Mouse (Mus musculus): ENCODE measurements around the gene Mzf1. TPM values are rescaled to one million over a fixed set of nuclear protein-coding genes. Genes with fewer than 3 reads are reported as not detected.

Gene Mzf1
- total and polyA plus RNA-seq, 3 experiments: 0.07 to 0.22 TPM; not detected in 1

DNA sequence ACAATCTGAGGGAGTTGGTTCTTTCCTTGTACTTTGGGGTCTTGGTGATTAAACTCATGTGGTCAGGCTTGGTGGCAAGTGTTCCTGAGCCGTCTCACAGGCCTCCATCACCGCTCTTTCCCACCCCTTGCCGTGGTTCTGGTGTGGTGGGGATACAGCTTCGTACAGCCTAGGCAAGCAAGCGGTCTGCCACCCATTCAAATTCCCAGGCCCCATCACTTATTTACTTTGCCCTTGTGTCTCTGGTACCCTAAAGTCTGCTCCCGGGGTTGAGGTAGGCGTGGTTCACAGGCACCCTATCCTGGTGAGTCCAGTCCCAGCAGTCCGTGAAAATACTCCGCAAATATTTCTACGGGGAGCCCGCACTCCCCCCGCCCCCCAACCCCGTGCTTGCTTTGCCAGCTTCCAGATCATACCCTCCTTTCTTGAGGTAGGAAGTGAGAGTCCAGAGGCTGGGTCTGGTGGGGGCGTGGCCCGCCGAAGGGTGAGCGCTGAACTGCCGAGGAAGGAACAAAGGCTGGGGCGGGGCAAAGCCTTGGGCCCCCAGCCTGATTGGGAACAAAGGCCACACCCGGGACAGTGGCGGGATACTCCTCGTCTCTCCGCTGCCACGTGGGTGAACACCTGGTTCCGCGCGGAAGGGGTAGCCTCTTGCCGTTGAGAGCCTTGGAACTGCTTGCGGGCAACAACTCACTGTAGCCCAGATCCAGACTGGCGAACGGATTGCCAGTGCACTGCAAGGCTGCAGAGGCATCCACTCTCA is 31.6 kb downstream of the Mzf1 start:
- peak; percentile 83 for DNase-seq (ENCODE audit: low spot score)
- H3K4me3 ChIP-seq (ENCODE audit: low read depth, low read length): peak overlapping the region; percentile 70; the same call in 1 of the 2 replicates
- peaks cover 4% of the 10 kb centered on the region for H3K27me3 ChIP-seq (ENCODE audit: insufficient read depth, low read length)
- H3K36me3 ChIP-seq (replicated peaks): peaks cover 30% of the 10 kb centered on the region
- peaks cover 41% of the 10 kb centered on the region for H3K4me1 ChIP-seq (ENCODE audit: insufficient read depth, low read depth, low read length)
- H3K9me3 ChIP-seq (replicated peaks): no peaks in the 10 kb centered on the region
- TF ChIP-seq CTCF (IDR thresholded peaks at IDR 0.05; ENCODE audit: low read depth, low read length) (no peak), TAL1 (conservative IDR thresholded peaks at IDR 0.05; ENCODE audit: low read depth, low read length) (no peak), GATA1 (IDR thresholded peaks at IDR 0.05; ENCODE audit: borderline replicate concordance, low read length) (no peak), POLR2AphosphoS5 (IDR thresholded peaks at IDR 0.05; ENCODE audit: insufficient replicate concordance, low read depth, low read length) (no peak), GATA2 (IDR thresholded peaks at IDR 0.05; ENCODE audit: borderline replicate concordance, low read depth, low read length) (no peak)
- ATAC-seq (ENCODE audit: extremely low read depth, insufficient number of reproducible peaks, low FRiP score, poor library complexity, severe bottlenecking): peak; percentile 68

DNA sequence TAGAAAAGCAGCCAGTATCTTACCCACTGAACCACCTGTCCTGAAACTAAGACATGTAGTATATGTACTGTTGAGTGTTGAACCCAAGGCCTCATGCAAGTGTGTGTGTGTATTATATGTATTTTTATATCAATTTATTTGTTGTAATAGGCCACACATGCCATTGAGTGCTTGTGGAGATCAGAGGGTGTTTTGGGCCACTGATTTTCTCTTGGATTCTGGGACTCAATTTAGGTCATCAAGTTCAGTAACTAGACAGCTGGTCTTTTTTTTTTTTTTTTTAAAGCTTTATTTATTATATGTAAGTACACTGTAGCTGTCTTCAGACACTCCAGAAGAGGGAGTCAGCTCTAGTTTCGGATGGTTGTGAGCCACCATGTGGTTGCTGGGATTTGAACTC is 39.3 kb downstream of the Mzf1 start:
- H3K27me3 ChIP-seq (ENCODE audit: insufficient read depth, low read length): peaks cover 23% of the 10 kb centered on the region
- H3K4me3 ChIP-seq (ENCODE audit: low read depth, low read length): no peak overlapping the region
- H3K4me1 ChIP-seq (ENCODE audit: insufficient read depth, low read depth, low read length): peaks cover 12% of the 10 kb centered on the region
- TF ChIP-seq GATA1 (IDR thresholded peaks at IDR 0.05; ENCODE audit: borderline replicate concordance, low read length) (no peak), GATA2 (IDR thresholded peaks at IDR 0.05; ENCODE audit: borderline replicate concordance, low read depth, low read length) (no peak), TAL1 (conservative IDR thresholded peaks at IDR 0.05; ENCODE audit: low read depth, low read length) (no peak), CTCF (IDR thresholded peaks at IDR 0.05; ENCODE audit: low read depth, low read length) (no peak), POLR2AphosphoS5 (IDR thresholded peaks at IDR 0.05; ENCODE audit: insufficient replicate concordance, low read depth, low read length) (no peak)
- DNase-seq (ENCODE audit: low spot score) (no peak), ATAC-seq (ENCODE audit: extremely low read depth, insufficient number of reproducible peaks, low FRiP score, poor library complexity, severe bottlenecking) (no peak)
- no peaks in the 10 kb centered on the region for H3K9me3 ChIP-seq (replicated peaks)
- H3K36me3 ChIP-seq (replicated peaks): no peaks in the 10 kb centered on the region

DNA sequence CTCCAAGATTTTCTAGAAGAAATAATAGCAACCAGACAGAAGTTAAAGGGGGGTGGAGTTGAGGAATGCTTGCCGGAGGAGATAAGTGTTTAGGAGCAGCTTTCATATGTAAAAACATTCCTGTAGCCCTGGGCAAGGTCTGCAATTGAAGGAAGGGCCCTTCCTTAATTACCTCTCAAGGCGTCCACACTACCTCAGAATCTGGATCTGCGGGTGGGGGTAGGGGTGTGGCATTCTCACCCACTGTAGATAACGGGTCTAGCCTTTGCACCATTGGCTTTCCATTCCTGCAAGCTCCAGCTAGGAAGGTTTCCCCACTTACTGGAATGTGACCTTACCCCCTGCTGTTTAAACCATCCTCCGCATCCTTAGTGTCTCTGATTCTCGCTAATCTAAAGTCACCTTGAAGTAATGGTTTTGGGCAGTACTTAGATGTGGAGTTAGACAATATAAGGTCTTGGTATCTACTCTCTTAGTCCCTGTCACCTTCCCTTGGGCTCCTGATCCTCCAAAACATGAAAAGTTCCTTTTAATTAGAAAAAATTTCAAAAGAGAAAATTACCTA is 40.2 kb downstream of the Mzf1 start:
- ATAC-seq (ENCODE audit: extremely low read depth, insufficient number of reproducible peaks, low FRiP score, poor library complexity, severe bottlenecking) (no peak), DNase-seq (ENCODE audit: low spot score) (no peak)
- no peaks in the 10 kb centered on the region for H3K36me3 ChIP-seq (replicated peaks)
- peaks cover 15% of the 10 kb centered on the region for H3K4me1 ChIP-seq (ENCODE audit: insufficient read depth, low read depth, low read length)
- H3K4me3 ChIP-seq (ENCODE audit: low read depth, low read length): no peak overlapping the region
- no peaks in the 10 kb centered on the region for H3K9me3 ChIP-seq (replicated peaks)
- H3K27me3 ChIP-seq (ENCODE audit: insufficient read depth, low read length): peaks cover 23% of the 10 kb centered on the region
- no peak for TF ChIP-seq TAL1 (conservative IDR thresholded peaks at IDR 0.05; ENCODE audit: low read depth, low read length)

DNA sequence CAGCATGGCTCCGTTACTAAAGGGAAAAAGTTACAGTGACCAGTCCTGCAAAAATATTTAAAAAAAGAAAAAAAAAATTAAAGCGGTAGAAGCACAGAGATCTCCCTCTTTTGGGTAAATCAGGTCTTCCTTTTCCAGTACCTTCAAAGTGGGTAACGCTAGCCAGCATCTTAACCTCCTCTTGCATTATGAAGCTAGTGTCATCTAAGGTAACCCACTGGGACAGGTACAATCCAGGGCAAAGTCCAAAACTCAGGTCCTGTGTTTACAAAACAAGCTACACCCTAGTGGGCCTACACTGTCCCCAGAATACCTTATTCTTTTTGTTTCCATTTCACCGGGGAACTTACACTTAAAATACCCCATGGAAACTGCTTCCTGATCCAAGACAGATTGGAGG is 40.9 kb downstream of the Mzf1 start:
- Histone ChIP-seq H3K36me3 (replicated peaks) (peaks cover under 1% of the 10 kb centered on the region), H3K27me3 (ENCODE audit: insufficient read depth, low read length) (peaks cover 23% of the 10 kb centered on the region), H3K4me1 (ENCODE audit: insufficient read depth, low read depth, low read length) (peaks cover 21% of the 10 kb centered on the region), H3K9me3 (replicated peaks) (no peaks in the 10 kb centered on the region), H3K4me3 (ENCODE audit: low read depth, low read length) (no peak overlapping the region)
- ATAC-seq (ENCODE audit: extremely low read depth, insufficient number of reproducible peaks, low FRiP score, poor library complexity, severe bottlenecking) (no peak), DNase-seq (ENCODE audit: low spot score) (no peak)
- TF ChIP-seq TAL1 (conservative IDR thresholded peaks at IDR 0.05; ENCODE audit: low read depth, low read length) (no peak), GATA1 (IDR thresholded peaks at IDR 0.05; ENCODE audit: borderline replicate concordance, low read length) (no peak), POLR2AphosphoS5 (IDR thresholded peaks at IDR 0.05; ENCODE audit: insufficient replicate concordance, low read depth, low read length) (no peak), GATA2 (IDR thresholded peaks at IDR 0.05; ENCODE audit: borderline replicate concordance, low read depth, low read length) (no peak)

DNA sequence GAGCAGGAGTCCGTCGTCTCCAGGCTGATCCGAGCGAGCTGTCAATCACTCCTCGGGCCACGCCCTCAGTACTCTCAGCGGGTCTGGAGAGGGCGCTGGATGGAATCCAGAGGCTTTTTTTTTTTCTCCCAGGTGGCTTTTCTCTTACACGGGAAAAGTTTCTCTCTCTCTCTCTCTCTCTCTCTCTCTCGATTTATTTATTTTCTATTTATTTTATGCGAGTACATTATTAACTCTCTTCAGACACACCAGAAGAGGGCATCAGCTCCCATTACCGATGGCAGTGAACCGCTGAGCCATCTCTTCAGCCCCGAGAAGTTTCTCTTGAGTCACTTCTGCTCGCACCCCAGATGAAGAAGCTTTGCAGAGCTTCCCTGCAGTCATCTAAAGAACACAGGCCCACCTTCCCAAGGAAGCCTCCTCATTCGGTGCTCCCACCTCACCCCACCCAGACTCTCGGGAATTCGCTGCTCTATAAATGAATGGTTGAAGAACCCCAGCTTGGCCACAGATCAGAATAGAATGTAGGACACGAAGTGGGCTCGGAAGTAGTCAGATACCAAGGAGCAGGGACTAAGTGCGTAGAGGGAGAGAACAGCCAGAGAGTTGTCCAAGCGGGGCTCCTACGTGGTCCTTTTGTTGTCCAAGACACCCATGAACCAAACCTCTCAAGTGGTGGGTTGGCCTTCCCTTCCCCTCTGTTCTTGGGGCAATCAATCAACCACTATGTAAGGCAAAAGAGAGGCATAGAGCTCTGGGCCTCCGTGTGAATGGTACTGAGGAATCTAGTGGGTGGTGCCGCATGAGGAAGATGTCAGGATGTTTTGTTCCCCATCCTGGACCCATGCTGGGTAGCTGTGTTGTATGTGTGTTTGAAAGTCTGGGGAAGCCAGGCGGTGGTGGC is 44.3 kb downstream of the Mzf1 start, which contains the start of gene Zbtb45:
TSS of gene Zbtb45 (minus strand) at position 30 of the 904 bp plus-strand sequence.
- Histone ChIP-seq H3K9me3 (replicated peaks) (no peaks in the 10 kb centered on the region; the same call in 1 of the 2 replicates), H3K4me1 (ENCODE audit: insufficient read depth, low read depth, low read length) (peaks cover 45% of the 10 kb centered on the region), H3K4me3 (ENCODE audit: low read depth, low read length) (peak within 1 kb of the TSS; percentile 90), H3K36me3 (replicated peaks) (peaks cover 34% of the 10 kb centered on the region), H3K27me3 (ENCODE audit: insufficient read depth, low read length) (peaks cover 7% of the 10 kb centered on the region)
- DNase-seq (ENCODE audit: low spot score) (no peak), ATAC-seq (ENCODE audit: extremely low read depth, insufficient number of reproducible peaks, low FRiP score, poor library complexity, severe bottlenecking) (no peak; the same call in 1 of the 2 replicates)
- TF ChIP-seq GATA1 (IDR thresholded peaks at IDR 0.05; ENCODE audit: borderline replicate concordance, low read length) (no peak), GATA2 (IDR thresholded peaks at IDR 0.05; ENCODE audit: borderline replicate concordance, low read depth, low read length) (no peak)
